Mouse (Mus musculus) urinary bladder, postnatal 14 days (tissue): ENCODE measurements around the gene Diaph3.
"Not testable (repeated sequence)": the region's sequence is repeated elsewhere in the genome, so short reads cannot be mapped to it uniquely, and the experiment has no call there.

ENCODE experiments used
- DNase-seq: peaks from one replicate; pipeline ENCODE4 v3.0.0; 2021; ENCODE audit warnings: low spot score

The Diaph3 gene

GRCm38 (mm10) chr14:86736646-86737045 is 404.4 kb downstream of the Diaph3 start:
- DNase-seq: no peak

- no peak for DNase-seq
Measured at GRCm38 (mm10) chr14:86731300-86731699, 409.7 kb downstream of the Diaph3 start.

- DNase-seq: no peak
Measured at GRCm38 (mm10) chr14:86729617-86730098, 411.4 kb downstream of the Diaph3 start.

GRCm38 (mm10) chr14:86727538-86728045 is 413.4 kb downstream of the Diaph3 start:
- DNase-seq: no peak

- no peak for DNase-seq
Measured at GRCm38 (mm10) chr14:86721768-86722167, 419.3 kb downstream of the Diaph3 start.

GRCm38 (mm10) chr14:86721082-86721481 is 420.0 kb downstream of the Diaph3 start:
- DNase-seq: no peak

- DNase-seq: not testable (repeated sequence)
Measured at GRCm38 (mm10) chr14:86720408-86720807, 420.6 kb downstream of the Diaph3 start.

GRCm38 (mm10) chr14:86714088-86714690 is 426.8 kb downstream of the Diaph3 start:
- DNase-seq: no peak

- DNase-seq: no peak
Measured at GRCm38 (mm10) chr14:86704080-86704479, 437.0 kb downstream of the Diaph3 start.

GRCm38 (mm10) chr14:86701145-86701544 is 439.9 kb downstream of the Diaph3 start:
- no peak for DNase-seq

- no peak for DNase-seq
Measured at GRCm38 (mm10) chr14:86697887-86698286, 443.1 kb downstream of the Diaph3 start.

- DNase-seq: no peak
Measured at GRCm38 (mm10) chr14:86692714-86693113, 448.3 kb downstream of the Diaph3 start.

GRCm38 (mm10) chr14:86691298-86691697 is 449.7 kb downstream of the Diaph3 start:
- DNase-seq: no peak

- peak; percentile 6 for DNase-seq
Measured at GRCm38 (mm10) chr14:86684585-86685503, 456.2 kb downstream of the Diaph3 start.

- DNase-seq: no peak
Measured at GRCm38 (mm10) chr14:86681951-86682350, 459.1 kb downstream of the Diaph3 start.

GRCm38 (mm10) chr14:86678992-86679391 is 462.0 kb downstream of the Diaph3 start:
- DNase-seq: no peak

- DNase-seq: no peak
Measured at GRCm38 (mm10) chr14:86678179-86678780, 462.8 kb downstream of the Diaph3 start.

GRCm38 (mm10) chr14:86677015-86677414 is 464.0 kb downstream of the Diaph3 start:
- DNase-seq: no peak

- no peak for DNase-seq
Measured at GRCm38 (mm10) chr14:86675314-86675713, 465.7 kb downstream of the Diaph3 start.

- DNase-seq: no peak
Measured at GRCm38 (mm10) chr14:86662846-86663245, 478.2 kb downstream of the Diaph3 start.

- no peak for DNase-seq
Measured at GRCm38 (mm10) chr14:86660556-86660955, 480.5 kb downstream of the Diaph3 start.

GRCm38 (mm10) chr14:86656262-86656661 is 484.8 kb downstream of the Diaph3 start:
- DNase-seq: no peak
